In genomic region chr15:86005691-86006525, GRCm38 (mm10) we compare ENCODE assay signal across 10 mouse cellular contexts. TPM values are rescaled to one million over a fixed set of nuclear protein-coding genes. Genes with fewer than 3 reads are reported as not detected.
A peak's percentile ranks its signal among the peaks of the same experiment; 100 is the strongest.
DNase-seq lines count a peak whose midpoint lies in the region; ATAC-seq and TF ChIP-seq lines count a peak whose summit lies in the region.
"Had no signal": no experiment of that assay in that cellular context is flagged by ENCODE, and none has a peak within 500 bp of the region (broad histone marks: within the 10 kb centered on the region; RNA-seq: fewer than 3 reads in every experiment).

No protein-coding gene starts in this region.

- DNase-seq in left cerebral cortex, postnatal 4 days = peak; percentile 74
- DNase-seq in left cerebral cortex, adult 8-10 months (ENCODE audit: low spot score in 2 of 2) = no peak
- peak; percentile 71 for DNase-seq in hindbrain, embryonic 14.5 days (ENCODE audit: low spot score)
- DNase-seq in stomach, postnatal 0 days (ENCODE audit: low spot score) = no peak
- DNase-seq in layer of hippocampus, postnatal 14 days (ENCODE audit: low spot score in 2 of 2) = no peak
- DNase-seq in adrenal gland, adult 8-10 months = no peak

- H3K4me1 ChIP-seq in forebrain, embryonic 15.5 days = peaks cover 37% of the 10 kb centered on the region
- peaks cover 23% of the 10 kb centered on the region for H3K4me1 ChIP-seq in hindbrain, embryonic 14.5 days (replicated peaks; ENCODE audit: control insufficient read depth, insufficient read depth, low read length)
- peaks cover 2% of the 10 kb centered on the region; the same call in 1 of the 2 replicates for H3K4me1 ChIP-seq in stomach, postnatal 0 days (replicated peaks; ENCODE audit: control insufficient read depth, insufficient read depth)

- no peak for TF ChIP-seq CTCF in stomach, postnatal 0 days (IDR thresholded peaks at IDR 0.05; ENCODE audit: low read depth)

- WGBS in forebrain, embryonic 15.5 days = 9% methylated on average over 11 of the region's 11 CpGs
- 7% methylated on average over 11 of the region's 11 CpGs for WGBS in hindbrain, embryonic 14.5 days
- 42% methylated on average over 11 of the region's 11 CpGs for WGBS in stomach, postnatal 0 days

- H3K36me3 ChIP-seq in forebrain, embryonic 15.5 days = no peaks in the 10 kb centered on the region
- no peaks in the 10 kb centered on the region for H3K36me3 ChIP-seq in hindbrain, embryonic 14.5 days (replicated peaks; ENCODE audit: control insufficient read depth, insufficient read depth)
- H3K36me3 ChIP-seq in stomach, postnatal 0 days (ENCODE audit: control insufficient read depth, insufficient read depth, low read length) = no peaks in the 10 kb centered on the region
- H3K36me3 ChIP-seq: embryonic facial prominence, embryonic 13.5 days; limb, embryonic 15.5 days had no signal

- TF ChIP-seq EP300 in stomach, postnatal 0 days (optimal IDR thresholded peaks at IDR 0.05) = no peak

- H3K9me3 ChIP-seq in forebrain, embryonic 15.5 days = no peaks in the 10 kb centered on the region
- no peaks in the 10 kb centered on the region for H3K9me3 ChIP-seq in hindbrain, embryonic 14.5 days (ENCODE audit: control insufficient read depth, low read length)
- no peaks in the 10 kb centered on the region for H3K9me3 ChIP-seq in stomach, postnatal 0 days (ENCODE audit: control insufficient read depth, low read length)
- H3K9me3 ChIP-seq: embryonic facial prominence, embryonic 13.5 days; limb, embryonic 15.5 days had no signal

- no peak overlapping the region for H3K4me2 ChIP-seq in forebrain, embryonic 15.5 days (replicated peaks)
- peak overlapping the region; percentile 18; the same call in 1 of the 2 replicates for H3K4me2 ChIP-seq in hindbrain, embryonic 14.5 days (replicated peaks)
- H3K4me2 ChIP-seq in stomach, postnatal 0 days (replicated peaks; ENCODE audit: low read depth) = no peak overlapping the region
- H3K4me2 ChIP-seq: embryonic facial prominence, embryonic 13.5 days; limb, embryonic 15.5 days had no signal

- H3K4me3 ChIP-seq in forebrain, embryonic 15.5 days = no peak overlapping the region
- H3K4me3 ChIP-seq in hindbrain, embryonic 14.5 days (replicated peaks; ENCODE audit: low read length) = no peak overlapping the region
- no peak overlapping the region for H3K4me3 ChIP-seq in stomach, postnatal 0 days (ENCODE audit: low read depth, low read length)
- H3K4me3 ChIP-seq: embryonic facial prominence, embryonic 13.5 days; limb, embryonic 15.5 days had no signal

- H3K9ac ChIP-seq in forebrain, embryonic 15.5 days (replicated peaks) = no peak overlapping the region
- H3K9ac ChIP-seq in hindbrain, embryonic 14.5 days = peak overlapping the region; percentile 13
- no peak overlapping the region for H3K9ac ChIP-seq in stomach, postnatal 0 days (ENCODE audit: low read length)
- H3K9ac ChIP-seq: embryonic facial prominence, embryonic 13.5 days; limb, embryonic 15.5 days had no signal

- intact Hi-C loops in left cerebral cortex, postnatal 4 days (cut with DNase I) = no loop called here

- H3K27ac ChIP-seq in forebrain, embryonic 15.5 days (replicated peaks) = peak overlapping the region; percentile 69
- peak overlapping the region; percentile 79 for H3K27ac ChIP-seq in hindbrain, embryonic 14.5 days
- H3K27ac ChIP-seq in stomach, postnatal 0 days (replicated peaks) = no peak overlapping the region
- H3K27ac ChIP-seq: embryonic facial prominence, embryonic 13.5 days; limb, embryonic 15.5 days had no signal

- ATAC-seq in forebrain, embryonic 15.5 days (replicated peaks) = peak; percentile 44
- peak; percentile 36; the same call in 1 of the 2 replicates for ATAC-seq in hindbrain, embryonic 14.5 days (ENCODE audit: low FRiP score)
- ATAC-seq in stomach, postnatal 0 days (ENCODE audit: low FRiP score, low TSS enrichment) = 0 out of 2 replicates have a peak, but pooled peaks have one; percentile 36
- ATAC-seq in erythroblast, adult 5-6 weeks (replicated peaks; ENCODE audit: low FRiP score, poor library complexity, severe bottlenecking) = no peak

- no peaks in the 10 kb centered on the region for H3K27me3 ChIP-seq in forebrain, embryonic 15.5 days
- no peaks in the 10 kb centered on the region for H3K27me3 ChIP-seq in hindbrain, embryonic 14.5 days (ENCODE audit: control insufficient read depth, insufficient read depth, low read length)
- H3K27me3 ChIP-seq in stomach, postnatal 0 days (ENCODE audit: control insufficient read depth, insufficient read depth, low read length) = no peaks in the 10 kb centered on the region
- H3K27me3 ChIP-seq: embryonic facial prominence, embryonic 13.5 days; limb, embryonic 15.5 days had no signal

RNA-seq across cellular contexts. Expression of gene Celsr1, which starts 27.7 kb away (rescaled TPM):
- 1 to 10 TPM; 5.0 to 5.2 TPM for total RNA-seq in left cerebral cortex, postnatal 4 days (2021)
- total RNA-seq in left cerebral cortex, adult 8-10 months (2022) = 1 to 10 TPM; 5.5 to 6.9 (median 6.2) TPM
- polyA plus RNA-seq in forebrain, embryonic 15.5 days (2015; fragmentation: Nextera tagmentation; extraction: Ambion mirVana) = 5.8 and 7.2 TPM in 2 replicates
- polyA plus RNA-seq in hindbrain, embryonic 14.5 days (2014; fragmentation: Nextera tagmentation; extraction: Ambion mirVana) = 2.4 and 2.7 TPM in 2 replicates
- 2.0 and 2.2 TPM in 2 replicates for polyA plus RNA-seq in stomach, postnatal 0 days (2015; fragmentation: Nextera tagmentation; extraction: Ambion mirVana)
- 1 to 10 TPM; 5.5 to 5.8 TPM for total RNA-seq in layer of hippocampus, postnatal 14 days (2021)
- total RNA-seq in adrenal gland, adult 8-10 months (2022) = 10 to 100 TPM in 2 of 4 experiments, 1 to 10 TPM in 2; 5.2 to 16.1 (median 8.7) TPM
- 0.38 and 1.5 TPM in 2 replicates for total RNA-seq in erythroblast, adult 5-6 weeks (2015; ENCODE audit: low replicate concordance)
- total RNA-seq in erythroblast, adult 5-6 weeks (2017; ENCODE audit: low replicate concordance) = 0.60 and 0.98 TPM in 2 replicates

RNA-seq across cellular contexts. Expression of gene Gramd4, which starts 51.6 kb away (rescaled TPM):
- 10 to 100 TPM; 52.0 to 57.8 TPM for total RNA-seq in left cerebral cortex, postnatal 4 days (2021)
- 10 to 100 TPM; 31.1 to 39.9 (median 34.5) TPM for total RNA-seq in left cerebral cortex, adult 8-10 months (2022)
- polyA plus RNA-seq in forebrain, embryonic 15.5 days (2015; fragmentation: Nextera tagmentation; extraction: Ambion mirVana) = 48.8 and 52.9 TPM in 2 replicates
- 22.2 and 24.9 TPM in 2 replicates for polyA plus RNA-seq in hindbrain, embryonic 14.5 days (2014; fragmentation: Nextera tagmentation; extraction: Ambion mirVana)
- polyA plus RNA-seq in stomach, postnatal 0 days (2015; fragmentation: Nextera tagmentation; extraction: Ambion mirVana) = 11.1 and 11.4 TPM in 2 replicates
- 10 to 100 TPM; 26.5 to 28.4 TPM for total RNA-seq in layer of hippocampus, postnatal 14 days (2021)
- 10 to 100 TPM; 15.4 to 22.2 (median 17.5) TPM for total RNA-seq in adrenal gland, adult 8-10 months (2022)
- total RNA-seq in erythroblast, adult 5-6 weeks (2015; ENCODE audit: low replicate concordance) = 3.3 and 7.3 TPM in 2 replicates
- total RNA-seq in erythroblast, adult 5-6 weeks (2017; ENCODE audit: low replicate concordance) = 8.4 and 11.0 TPM in 2 replicates

Comparison
In these comparisons a context has a peak if more than half of its experiments do, and no peak if none do; other contexts are left out.
1. DNase-seq: peak in left cerebral cortex, postnatal 4 days (single experiment) and hindbrain, embryonic 14.5 days (single experiment); none in left cerebral cortex, adult 8-10 months (0 of 2), stomach, postnatal 0 days (single experiment), layer of hippocampus, postnatal 14 days (0 of 2) and adrenal gland, adult 8-10 months (single experiment).